Mouse (Mus musculus) embryonic fibroblast, embryonic 13.5 days (primary cell): ENCODE results near the gene Acad11.

Experiments
- CTCF ChIP-seq: IDR thresholded peaks from 2 replicates; pipeline ENCODE4 v1.5.1; 2011; ENCODE audit warnings: mild to moderate bottlenecking, control low read depth, low read length, moderate library complexity, borderline replicate concordance; ENCODE audit not compliant: insufficient read depth
- POLR2A ChIP-seq: IDR thresholded peaks from 2 replicates; pipeline ENCODE4 v1.6.1; 2011; ENCODE audit warnings: low read depth, mild to moderate bottlenecking, control low read depth, low read length, moderate library complexity

GRCm38 (mm10) chr9:104102301-104102700 is 39.1 kb downstream of the Acad11 start:
- TF ChIP-seq CTCF: no peak
- TF ChIP-seq POLR2A: no peak
